Mouse (Mus musculus) forebrain, postnatal 0 days (tissue): Measurements from ENCODE around the gene Clcnkb. TPM values are rescaled to one million over a fixed set of nuclear protein-coding genes. Genes with fewer than 3 reads are reported as not detected.

ENCODE experiments used
- ATAC-seq: fragments of 200-750 bp; cut with Nextera tagmentation; 2 replicates; pipeline ENCODE4 v1.8.0; 2017; ENCODE audit warnings: mild to moderate bottlenecking, moderate library complexity
- DNase-seq: peaks from one replicate; pipeline ENCODE4 v3.0.0-alpha.2; 2015
- H3K27ac ChIP-seq: fragments of 300-500 bp; sonication (generic); 2 replicates; pipeline ENCODE4 v1.5.1; 2014; ENCODE audit warnings: low read depth, mild to moderate bottlenecking, antibody characterized with exemption, low read length, moderate library complexity, mixed read lengths
- H3K27me3 ChIP-seq: fragments of 300-500 bp; sonication (generic); 2 replicates; pipeline ENCODE4 v1.6.1; 2014; ENCODE audit warnings: mild to moderate bottlenecking, low read length, mixed read lengths; ENCODE audit not compliant: insufficient read depth
- H3K36me3 ChIP-seq: fragments of 300-500 bp; sonication (generic); 2 replicates; pipeline ENCODE4 v1.6.1; 2014; ENCODE audit warnings: mild to moderate bottlenecking, moderate library complexity; ENCODE audit not compliant: insufficient read depth
- H3K4me1 ChIP-seq: fragments of 300-500 bp; sonication (generic); 2 replicates; pipeline ENCODE4 v1.6.1; 2014; ENCODE audit warnings: antibody characterized with exemption; ENCODE audit not compliant: insufficient read depth
- H3K4me2 ChIP-seq: fragments of 300-500 bp; sonication (generic); 2 replicates; pipeline ENCODE4 v1.6.1; 2014; ENCODE audit warnings: low read depth, mild to moderate bottlenecking, moderate library complexity
- H3K4me3 ChIP-seq: fragments of 300-500 bp; sonication (generic); 2 replicates; pipeline ENCODE4 v1.5.1; 2014; ENCODE audit warnings: low read depth, low read length, mixed read lengths
- H3K9ac ChIP-seq: fragments of 300-500 bp; sonication (generic); 2 replicates; pipeline ENCODE4 v1.6.1; 2014; ENCODE audit warnings: mild to moderate bottlenecking
- H3K9me3 ChIP-seq: fragments of 300-500 bp; sonication (generic); 2 replicates; pipeline ENCODE4 v1.6.1; 2016; ENCODE audit warnings: low read length
- CTCF ChIP-seq: sonication (generic); IDR thresholded peaks from 2 replicates; pipeline ENCODE4 v1.5.1; 2016; ENCODE audit warnings: antibody characterized with exemption, control low read depth, low read depth
- WGBS: fragments of 180-500 bp; shearing (Covaris S2); extraction: QIAGEN DNeasy Blood & Tissue Kit; methylation state at CpG from one replicate; pipeline ENCODE4 v1.1.7; 2014; 5-methylcytosine and 5-hydroxymethylcytosine counted together
- polyA plus RNA-seq: library from polyadenylated mRNA; unstranded; fragments of >200 nt; fragmentation: Nextera tagmentation; extraction: Ambion mirVana; gene quantifications from 2 replicates; pipeline ENCODE4 v1.2.1, GENCODE M21; 2015
- total RNA-seq: library from RNA; depleted of rRNA; stranded (reverse); fragments of >200 nt; gene quantifications from 2 replicates; pipeline ENCODE4 v1.2.3, GENCODE M21; 2014; rRNA removed

Clcnkb gene
- 0.08 TPM in 1 of 2 replicates, not detected in the other for total RNA-seq
- 0.25 TPM in 1 of 2 replicates, not detected in the other for polyA plus RNA-seq

GRCm38 (mm10) chr4:141415924-141416323 is at the start of gene Clcnkb:
Gene Clcnkb (minus strand): TSS chr4:141416014.
- WGBS = 63% methylated on average over 7 of the region's 7 CpGs
- DNase-seq = no peak

GRCm38 (mm10) chr4:141464722-141465121 is 48.9 kb upstream of the Clcnkb start:
- H3K4me2 ChIP-seq = no peak overlapping the region
- no peak for ATAC-seq
- TF ChIP-seq CTCF = no peak
- H3K9ac ChIP-seq = no peak overlapping the region
- no peak overlapping the region for H3K4me3 ChIP-seq
- DNase-seq = no peak
- H3K27ac ChIP-seq = no peak overlapping the region
- no peaks in the 10 kb centered on the region for H3K9me3 ChIP-seq
- no peaks in the 10 kb centered on the region for H3K27me3 ChIP-seq
- WGBS = 80% methylated on average over 16 of the region's 16 CpGs
- no peaks in the 10 kb centered on the region for H3K4me1 ChIP-seq
- H3K36me3 ChIP-seq = peaks cover 84% of the 10 kb centered on the region

More at GRCm38 (mm10) chr4:141415924-141416323, at the start of gene Clcnkb:
- Histone ChIP-seq H3K4me2 (no peak within 1 kb of the TSS), H3K4me1 (no peaks in the 10 kb centered on the region), H3K27me3 (no peaks in the 10 kb centered on the region), H3K4me3 (no peak within 1 kb of the TSS), H3K27ac (no peak within 1 kb of the TSS), H3K9me3 (no peaks in the 10 kb centered on the region), H3K36me3 (no peaks in the 10 kb centered on the region), H3K9ac (no peak within 1 kb of the TSS)
- ATAC-seq = no peak
- no peak for TF ChIP-seq CTCF

- DNase-seq (no peak), ATAC-seq (no peak)
- Histone ChIP-seq H3K9me3 (no peaks in the 10 kb centered on the region), H3K27me3 (no peaks in the 10 kb centered on the region), H3K27ac (no peak overlapping the region), H3K9ac (no peak overlapping the region), H3K4me3 (no peak overlapping the region), H3K36me3 (peaks cover 74% of the 10 kb centered on the region), H3K4me1 (no peaks in the 10 kb centered on the region), H3K4me2 (no peak overlapping the region)
- WGBS = 84% methylated on average over 14 of the region's 14 CpGs
- no peak for TF ChIP-seq CTCF
Measured at GRCm38 (mm10) chr4:141463472-141463871, 47.7 kb upstream of the Clcnkb start.

GRCm38 (mm10) chr4:141461576-141461975 is 45.8 kb upstream of the Clcnkb start:
- H3K27me3 ChIP-seq = no peaks in the 10 kb centered on the region
- no peak for TF ChIP-seq CTCF
- no peak for DNase-seq
- no peaks in the 10 kb centered on the region for H3K4me1 ChIP-seq
- no peaks in the 10 kb centered on the region for H3K9me3 ChIP-seq
- H3K4me2 ChIP-seq = no peak overlapping the region
- ATAC-seq = no peak
- WGBS = 85% methylated on average over 12 of the region's 12 CpGs
- H3K4me3 ChIP-seq = no peak overlapping the region
- no peak overlapping the region for H3K27ac ChIP-seq
- H3K36me3 ChIP-seq = peaks cover 58% of the 10 kb centered on the region
- H3K9ac ChIP-seq = no peak overlapping the region

- H3K36me3 ChIP-seq = peaks cover 57% of the 10 kb centered on the region
- H3K9me3 ChIP-seq = no peaks in the 10 kb centered on the region
- no peak overlapping the region for H3K4me3 ChIP-seq
- no peak for TF ChIP-seq CTCF
- no peaks in the 10 kb centered on the region for H3K27me3 ChIP-seq
- H3K9ac ChIP-seq = no peak overlapping the region
- ATAC-seq (no peak), DNase-seq (no peak)
- H3K4me1 ChIP-seq = no peaks in the 10 kb centered on the region
- H3K27ac ChIP-seq = no peak overlapping the region
- H3K4me2 ChIP-seq = no peak overlapping the region
- WGBS = 28% methylated on average over 12 of the region's 12 CpGs
Measured at GRCm38 (mm10) chr4:141461088-141461487, 45.3 kb upstream of the Clcnkb start.

- no peak for TF ChIP-seq CTCF
- Histone ChIP-seq H3K4me2 (no peak overlapping the region), H3K27me3 (no peaks in the 10 kb centered on the region), H3K9ac (no peak overlapping the region), H3K36me3 (peaks cover 52% of the 10 kb centered on the region), H3K4me1 (no peaks in the 10 kb centered on the region), H3K4me3 (no peak overlapping the region), H3K27ac (no peak overlapping the region), H3K9me3 (no peaks in the 10 kb centered on the region)
- DNase-seq = no peak
- ATAC-seq = no peak
- 95% methylated on average over 4 of the region's 4 CpGs for WGBS
Measured at GRCm38 (mm10) chr4:141460481-141460880, 44.7 kb upstream of the Clcnkb start.

GRCm38 (mm10) chr4:141459766-141460165 is 44.0 kb upstream of the Clcnkb start:
- no peak overlapping the region for H3K4me3 ChIP-seq
- H3K27me3 ChIP-seq = no peaks in the 10 kb centered on the region
- TF ChIP-seq CTCF = no peak
- DNase-seq (no peak), ATAC-seq (no peak)
- no peaks in the 10 kb centered on the region for H3K9me3 ChIP-seq
- H3K4me1 ChIP-seq = no peaks in the 10 kb centered on the region
- H3K36me3 ChIP-seq = peaks cover 46% of the 10 kb centered on the region
- WGBS = 89% methylated on average over 9 of the region's 9 CpGs
- H3K4me2 ChIP-seq = no peak overlapping the region
- no peak overlapping the region for H3K27ac ChIP-seq
- no peak overlapping the region for H3K9ac ChIP-seq
